Comparison of ENCODE assay signal across 30 mouse cellular contexts in genomic region chr1:41933777-41934176, GRCm38 (mm10).
"Had no signal": no experiment of that assay in that cellular context is flagged by ENCODE, and none has a peak within 500 bp of the region (broad histone marks: within the 10 kb centered on the region; RNA-seq: fewer than 3 reads in every experiment).

No protein-coding gene starts in this region.

- H3K36me3 ChIP-seq: limb, embryonic 10.5 days; limb, embryonic 12.5 days; limb, embryonic 13.5 days; limb, embryonic 15.5 days; liver, embryonic 12.5 days; liver, embryonic 13.5 days; liver, embryonic 15.5 days; lung, embryonic 15.5 days; midbrain, embryonic 10.5 days; midbrain, embryonic 12.5 days; midbrain, embryonic 13.5 days; midbrain, embryonic 15.5 days had no signal

- H3K27me3 ChIP-seq: limb, embryonic 12.5 days; limb, embryonic 13.5 days; limb, embryonic 15.5 days; liver, embryonic 12.5 days; liver, embryonic 13.5 days; liver, embryonic 15.5 days; lung, embryonic 15.5 days; megakaryocyte, embryonic 14.5 days; midbrain, embryonic 12.5 days; midbrain, embryonic 13.5 days; midbrain, embryonic 15.5 days had no signal

- H3K4me3 ChIP-seq: left cerebral cortex, adult 2 months; limb, embryonic 10.5 days; limb, embryonic 12.5 days; limb, embryonic 13.5 days; limb, embryonic 15.5 days; liver, embryonic 12.5 days; liver, embryonic 13.5 days; liver, embryonic 15.5 days; lung, embryonic 15.5 days; megakaryocyte, embryonic 14.5 days; midbrain, embryonic 10.5 days; midbrain, embryonic 12.5 days; midbrain, embryonic 13.5 days; midbrain, embryonic 15.5 days; myocyte had no signal

- H3K9me3 ChIP-seq: limb, embryonic 10.5 days; limb, embryonic 12.5 days; limb, embryonic 13.5 days; limb, embryonic 15.5 days; liver, embryonic 12.5 days; liver, embryonic 13.5 days; liver, embryonic 15.5 days; lung, embryonic 15.5 days; megakaryocyte, embryonic 14.5 days; midbrain, embryonic 10.5 days; midbrain, embryonic 12.5 days; midbrain, embryonic 13.5 days; midbrain, embryonic 15.5 days had no signal

- ATAC-seq: liver, embryonic 12.5 days; liver, postnatal 0 days; lung, postnatal 0 days; midbrain, embryonic 13.5 days; midbrain, embryonic 15.5 days; midbrain, embryonic 16.5 days had no signal

- H3K9ac ChIP-seq: limb, embryonic 12.5 days; limb, embryonic 13.5 days; limb, embryonic 15.5 days; liver, embryonic 12.5 days; liver, embryonic 13.5 days; liver, embryonic 14.5 days; liver, embryonic 15.5 days; liver, postnatal 0 days; lung, embryonic 15.5 days; midbrain, embryonic 12.5 days; midbrain, embryonic 13.5 days; midbrain, embryonic 15.5 days had no signal

- H3K4me1 ChIP-seq: limb, embryonic 10.5 days; limb, embryonic 12.5 days; limb, embryonic 13.5 days; limb, embryonic 15.5 days; liver, embryonic 12.5 days; liver, embryonic 13.5 days; liver, embryonic 15.5 days; lung, embryonic 15.5 days; megakaryocyte, embryonic 14.5 days; midbrain, embryonic 10.5 days; midbrain, embryonic 12.5 days; midbrain, embryonic 13.5 days; midbrain, embryonic 15.5 days had no signal

- H3K27ac ChIP-seq: left cerebral cortex, adult 2 months; limb, embryonic 10.5 days; limb, embryonic 12.5 days; limb, embryonic 13.5 days; limb, embryonic 15.5 days; liver, embryonic 12.5 days; liver, embryonic 13.5 days; liver, embryonic 14.5 days; liver, embryonic 15.5 days; lung, embryonic 15.5 days; macrophage; midbrain, embryonic 10.5 days; midbrain, embryonic 12.5 days; midbrain, embryonic 13.5 days; midbrain, embryonic 15.5 days had no signal

- DNase-seq: left cerebral cortex, postnatal 4 days; liver; liver, embryonic 13.5 days; liver, postnatal 0 days; lung, adult 18-20 months; lung, adult 2 months; lung, postnatal 10 days; lung, postnatal 14 days; lung, postnatal 36 days; midbrain, embryonic 14.5 days had no signal

- H3K4me2 ChIP-seq: limb, embryonic 12.5 days; limb, embryonic 13.5 days; limb, embryonic 15.5 days; liver, embryonic 11.5 days; liver, embryonic 12.5 days; liver, embryonic 13.5 days; liver, embryonic 15.5 days; lung, embryonic 15.5 days; midbrain, embryonic 11.5 days; midbrain, embryonic 12.5 days; midbrain, embryonic 13.5 days; midbrain, embryonic 15.5 days had no signal
